Mouse (Mus musculus) midbrain, embryonic 15.5 days (tissue): Measurements from ENCODE around the gene Dok4. TPM values are rescaled to one million over a fixed set of nuclear protein-coding genes. Genes with fewer than 3 reads are reported as not detected.
A peak's percentile ranks its signal among the peaks of the same experiment; 100 is the strongest.

Source experiments
- ATAC-seq: fragments of 200-750 bp; cut with Nextera tagmentation; replicated peaks from 2 replicates; pipeline ENCODE4 v1.8.0; 2017; ENCODE audit warnings: moderate TSS enrichment
- H3K27ac ChIP-seq: fragments of 300-500 bp; sonication (generic); 2 replicates; pipeline ENCODE4 v1.5.1; 2015; ENCODE audit warnings: mild to moderate bottlenecking, inconsistent platforms
- H3K27me3 ChIP-seq: fragments of 300-500 bp; sonication (generic); replicated peaks from 2 replicates; pipeline ENCODE4 v1.6.1; 2015; ENCODE audit warnings: inconsistent platforms
- H3K36me3 ChIP-seq: fragments of 300-500 bp; sonication (generic); replicated peaks from 2 replicates; pipeline ENCODE4 v1.6.1; 2015; ENCODE audit warnings: inconsistent platforms
- H3K4me1 ChIP-seq: fragments of 300-500 bp; sonication (generic); 2 replicates; pipeline ENCODE4 v1.6.1; 2015; ENCODE audit warnings: inconsistent platforms
- H3K4me2 ChIP-seq: fragments of 300-500 bp; sonication (generic); 2 replicates; pipeline ENCODE4 v1.6.1; 2015; ENCODE audit warnings: inconsistent platforms, mild to moderate bottlenecking, moderate library complexity
- H3K4me3 ChIP-seq: fragments of 300-500 bp; sonication (generic); 2 replicates; pipeline ENCODE4 v1.5.1; 2015; ENCODE audit warnings: mild to moderate bottlenecking, inconsistent platforms
- H3K9ac ChIP-seq: fragments of 300-500 bp; sonication (generic); 2 replicates; pipeline ENCODE4 v1.6.1; 2015; ENCODE audit warnings: mild to moderate bottlenecking, inconsistent platforms
- H3K9me3 ChIP-seq: fragments of 300-500 bp; sonication (generic); 2 replicates; pipeline ENCODE4 v1.6.1; 2016; ENCODE audit warnings: inconsistent platforms
- WGBS: fragments of 180-500 bp; shearing (Covaris S2); methylation state at CpG from one replicate; pipeline ENCODE4 v1.1.7; 2015; ENCODE audit warnings: mixed read lengths; 5-methylcytosine and 5-hydroxymethylcytosine counted together
- polyA plus RNA-seq: library from polyadenylated mRNA; unstranded; fragments of >200 nt; fragmentation: Nextera tagmentation; extraction: Ambion mirVana; gene quantifications from 2 replicates; pipeline ENCODE4 v1.2.1, GENCODE M21; 2015

Dok4 gene
- polyA plus RNA-seq = 92.9 and 99.7 TPM in 2 replicates

- Histone ChIP-seq H3K36me3 (no peaks in the 10 kb centered on the region), H3K9ac (peak within 1 kb of the TSS; percentile 50), H3K4me1 (peaks cover 29% of the 10 kb centered on the region), H3K9me3 (no peaks in the 10 kb centered on the region), H3K4me2 (peak within 1 kb of the TSS; percentile 94), H3K27me3 (peaks cover 21% of the 10 kb centered on the region), H3K27ac (no peak within 1 kb of the TSS), H3K4me3 (peak within 1 kb of the TSS; percentile 52)
- ATAC-seq = peak; percentile 34; the same call in 1 of the 2 replicates
- WGBS = under 1% methylated on average over 32 of the region's 37 CpGs
These were observed at the start of gene Dok4 for GRCm38 (mm10) chr8:94876197-94876730. Gene Dok4, minus strand, starts transcription at chr8:94876330.

GRCm38 (mm10) chr8:94923405-94923804, 47.3 kb upstream of the Dok4 start, which contains the start of gene Adgrg5:
Gene Adgrg5, plus strand, starts transcription at chr8:94923694.
- WGBS = 45% methylated on average over 7 of the region's 8 CpGs
- no peak for ATAC-seq

GRCm38 (mm10) chr8:94922602-94923001, 46.5 kb upstream of the Dok4 start:
- no peak for ATAC-seq

More at GRCm38 (mm10) chr8:94923405-94923804, 47.3 kb upstream of the Dok4 start, which contains the start of gene Adgrg5:
- Histone ChIP-seq H3K9me3 (no peaks in the 10 kb centered on the region), H3K4me2 (no peak within 1 kb of the TSS), H3K4me1 (no peaks in the 10 kb centered on the region), H3K9ac (no peak within 1 kb of the TSS), H3K27me3 (peaks cover 11% of the 10 kb centered on the region), H3K4me3 (no peak within 1 kb of the TSS), H3K36me3 (no peaks in the 10 kb centered on the region), H3K27ac (no peak within 1 kb of the TSS)

GRCm38 (mm10) chr8:94922176-94922575, 46.0 kb upstream of the Dok4 start:
- Histone ChIP-seq H3K27me3 (peaks cover 23% of the 10 kb centered on the region), H3K4me3 (no peak overlapping the region), H3K4me2 (no peak overlapping the region), H3K27ac (no peak overlapping the region), H3K9ac (no peak overlapping the region), H3K36me3 (no peaks in the 10 kb centered on the region), H3K9me3 (no peaks in the 10 kb centered on the region), H3K4me1 (peaks cover 10% of the 10 kb centered on the region)
- WGBS = 69% methylated on average over 6 of the region's 6 CpGs
- no peak for ATAC-seq

More at GRCm38 (mm10) chr8:94922602-94923001, 46.5 kb upstream of the Dok4 start:
- H3K4me2 ChIP-seq = no peak overlapping the region
- H3K27me3 ChIP-seq = peaks cover 19% of the 10 kb centered on the region
- peaks cover 6% of the 10 kb centered on the region for H3K4me1 ChIP-seq
- H3K9me3 ChIP-seq = no peaks in the 10 kb centered on the region
- no peak overlapping the region for H3K27ac ChIP-seq
- H3K36me3 ChIP-seq = no peaks in the 10 kb centered on the region
- no peak overlapping the region for H3K4me3 ChIP-seq
- 38% methylated on average over 8 of the region's 8 CpGs for WGBS
- no peak overlapping the region for H3K9ac ChIP-seq

GRCm38 (mm10) chr8:94919256-94919655, 43.1 kb upstream of the Dok4 start:
- Histone ChIP-seq H3K4me1 (peaks cover 24% of the 10 kb centered on the region), H3K9me3 (no peaks in the 10 kb centered on the region), H3K9ac (no peak overlapping the region), H3K4me2 (no peak overlapping the region), H3K27ac (no peak overlapping the region), H3K27me3 (peaks cover 41% of the 10 kb centered on the region), H3K4me3 (no peak overlapping the region), H3K36me3 (no peaks in the 10 kb centered on the region)
- ATAC-seq = no peak

DNA sequence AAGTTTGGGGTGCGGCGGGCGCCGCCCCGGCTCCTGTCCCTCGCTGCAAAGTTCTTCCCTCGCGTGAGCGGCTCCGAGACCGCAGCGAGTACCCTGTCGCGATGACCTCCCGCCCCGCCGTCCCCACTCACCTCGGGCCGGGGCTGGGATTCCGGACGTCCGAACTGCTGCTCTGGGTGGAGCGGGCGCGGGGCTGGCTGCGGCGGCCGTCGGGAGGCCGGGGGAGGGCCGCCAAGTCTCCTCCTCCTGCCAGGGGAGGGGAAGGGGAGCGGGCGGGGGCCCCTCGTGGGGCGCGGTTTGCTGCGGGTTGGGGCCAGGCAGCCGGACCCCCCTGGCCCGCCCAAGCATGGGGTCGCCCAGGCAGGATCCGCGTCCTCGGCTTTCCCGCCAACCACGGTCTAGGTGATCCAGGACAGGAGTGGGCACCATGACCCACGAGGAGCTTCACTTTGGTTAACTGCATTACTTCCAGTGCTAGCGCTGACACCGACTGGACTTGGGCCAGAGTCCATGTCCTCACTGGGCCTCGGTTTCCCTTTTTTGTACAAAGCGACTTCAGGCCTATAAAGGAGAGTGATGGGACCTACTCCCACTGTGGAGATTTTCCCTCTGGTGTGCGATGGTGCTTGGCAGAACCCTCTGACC, 41.8 kb upstream of the Dok4 start, which contains the start of gene Ccdc102a:
Ccdc102a (minus strand) TSS at position 248 of the 645 bp plus-strand sequence.
- Histone ChIP-seq H3K9me3 (no peaks in the 10 kb centered on the region), H3K4me3 (peak within 1 kb of the TSS; percentile 51), H3K9ac (peak within 1 kb of the TSS; percentile 16), H3K4me1 (peaks cover 29% of the 10 kb centered on the region), H3K36me3 (no peaks in the 10 kb centered on the region), H3K27me3 (peaks cover 52% of the 10 kb centered on the region), H3K27ac (peak within 1 kb of the TSS; percentile 34; the same call in 1 of the 2 replicates), H3K4me2 (peak within 1 kb of the TSS; percentile 90)
- 3% methylated on average over 49 of the region's 51 CpGs for WGBS
- peak; percentile 28 for ATAC-seq

DNA sequence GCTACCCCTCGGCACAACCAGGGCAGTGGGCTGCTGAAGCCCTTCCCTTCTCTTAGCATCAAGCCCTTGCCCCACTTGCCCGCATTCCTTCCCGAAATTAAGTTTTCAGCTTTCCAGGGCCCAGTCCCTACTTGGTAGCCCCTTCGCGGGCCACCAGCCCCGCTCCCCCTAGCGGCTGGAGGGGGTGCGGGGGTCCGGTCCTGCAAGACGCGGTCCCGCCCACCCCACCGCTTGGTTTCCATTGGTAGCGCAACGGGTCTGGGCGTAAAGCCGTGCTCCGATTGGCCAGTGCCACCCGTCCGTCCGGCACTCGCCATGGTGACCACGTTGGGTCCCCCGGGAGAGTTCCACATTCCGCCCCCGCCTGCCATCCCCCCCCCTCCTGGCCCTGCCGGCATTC, 41.2 kb upstream of the Dok4 start:
- Histone ChIP-seq H3K27ac (peak overlapping the region; percentile 34; the same call in 1 of the 2 replicates), H3K9me3 (no peaks in the 10 kb centered on the region), H3K36me3 (no peaks in the 10 kb centered on the region), H3K4me1 (peaks cover 32% of the 10 kb centered on the region), H3K4me3 (peak overlapping the region; percentile 51), H3K27me3 (peaks cover 58% of the 10 kb centered on the region), H3K9ac (peak overlapping the region; percentile 16), H3K4me2 (peak overlapping the region; percentile 90)
- ATAC-seq = peak; percentile 90
- WGBS = under 1% methylated on average over 24 of the region's 27 CpGs

- Histone ChIP-seq H3K4me2 (peak overlapping the region; percentile 90), H3K9me3 (no peaks in the 10 kb centered on the region), H3K27me3 (peaks cover 60% of the 10 kb centered on the region), H3K27ac (no peak overlapping the region), H3K36me3 (no peaks in the 10 kb centered on the region), H3K4me3 (peak overlapping the region; percentile 51), H3K9ac (peak overlapping the region; percentile 11; the same call in 1 of the 2 replicates), H3K4me1 (peaks cover 32% of the 10 kb centered on the region)
- WGBS = 4% methylated on average over 10 of the region's 10 CpGs
- peak; percentile 1; the same call in 1 of the 2 replicates for ATAC-seq
These were observed 40.8 kb upstream of the Dok4 start for GRCm38 (mm10) chr8:94916960-94917324.

DNA sequence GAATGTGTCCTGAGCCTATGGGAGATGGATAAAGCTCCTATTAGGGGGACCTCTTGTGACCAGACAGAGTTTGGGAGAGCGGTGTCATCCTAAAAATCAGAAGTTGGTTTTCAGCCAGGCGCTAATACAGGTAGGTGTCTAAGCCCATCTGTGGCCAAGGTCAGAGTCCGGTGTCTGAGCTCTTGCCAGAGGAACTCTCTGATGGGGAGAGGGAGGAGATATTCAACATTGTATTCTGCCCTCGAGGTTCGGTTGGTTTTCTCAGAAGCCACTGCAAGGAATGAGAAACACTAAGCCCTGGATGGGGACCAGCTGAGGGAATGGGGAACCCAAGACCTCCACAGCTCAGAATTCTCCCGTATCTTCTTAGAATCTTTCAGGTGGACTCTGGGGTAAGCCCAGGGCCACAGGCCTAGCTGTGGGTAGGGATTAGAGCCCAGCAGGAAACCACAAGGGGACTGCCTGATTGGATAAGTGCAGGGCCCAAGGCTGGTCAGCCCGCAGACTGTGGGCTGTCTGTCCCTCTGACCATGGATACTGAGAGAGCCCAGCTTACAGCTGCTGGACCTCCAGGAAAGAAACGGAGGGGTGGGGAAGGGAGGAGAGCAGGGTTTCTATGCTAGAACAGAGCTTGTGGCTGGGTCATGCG, 40.3 kb upstream of the Dok4 start:
- Histone ChIP-seq H3K27me3 (peaks cover 60% of the 10 kb centered on the region), H3K27ac (no peak overlapping the region), H3K36me3 (no peaks in the 10 kb centered on the region), H3K9me3 (no peaks in the 10 kb centered on the region), H3K4me1 (peaks cover 32% of the 10 kb centered on the region), H3K4me2 (peak overlapping the region; percentile 90), H3K9ac (no peak overlapping the region), H3K4me3 (peak overlapping the region; percentile 51; the same call in 1 of the 2 replicates)
- whole genome bisulfite sequencing = 42% methylated on average over 9 of the region's 9 CpGs
- ATAC-seq = no peak

DNA sequence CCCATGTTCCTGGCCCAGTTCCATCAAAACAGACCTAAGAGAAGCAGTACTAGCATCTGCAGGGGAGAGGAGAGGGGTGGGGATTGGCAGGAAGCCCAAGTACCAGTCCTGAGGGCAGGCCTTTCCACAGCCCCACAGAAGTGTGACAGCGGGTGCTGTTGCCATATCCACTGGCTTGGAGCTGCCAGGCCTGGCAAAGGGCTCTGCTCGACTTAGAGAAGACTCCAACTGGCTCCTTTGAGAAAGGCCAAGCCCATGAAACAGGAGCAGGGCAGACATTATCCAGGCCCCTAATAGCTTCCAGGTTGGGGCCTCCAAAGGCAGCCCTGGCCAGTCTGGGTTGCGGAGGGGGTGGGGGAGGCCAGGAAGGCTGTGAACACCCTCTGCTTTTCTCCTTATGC, 38.6 kb upstream of the Dok4 start:
- Histone ChIP-seq H3K4me2 (no peak overlapping the region), H3K4me3 (no peak overlapping the region), H3K9ac (no peak overlapping the region), H3K9me3 (no peaks in the 10 kb centered on the region), H3K27ac (no peak overlapping the region), H3K36me3 (no peaks in the 10 kb centered on the region), H3K27me3 (peaks cover 60% of the 10 kb centered on the region), H3K4me1 (peaks cover 32% of the 10 kb centered on the region)
- WGBS = 62% methylated on average over 3 of the region's 3 CpGs
- no peak for ATAC-seq

DNA sequence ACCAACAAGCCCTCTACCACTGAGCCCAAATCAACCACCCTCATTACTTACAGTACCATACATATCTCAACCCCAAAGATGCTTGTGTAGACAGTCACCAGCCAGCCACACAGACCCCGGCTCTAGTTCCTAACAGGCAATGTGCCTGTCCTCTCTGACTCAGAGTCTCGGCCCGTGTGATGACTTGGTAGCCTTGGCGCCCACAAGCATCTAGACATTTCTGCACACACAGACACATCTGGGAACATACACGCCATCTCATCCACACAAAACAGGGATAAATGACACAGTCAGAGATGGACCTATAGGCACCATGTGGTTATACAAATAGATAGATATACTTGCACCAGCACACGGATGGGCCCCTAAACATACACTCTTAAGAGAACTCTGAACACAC, 38.1 kb upstream of the Dok4 start:
- 90% methylated on average over 6 of the region's 6 CpGs for WGBS
- no peak overlapping the region for H3K4me3 ChIP-seq
- no peak for ATAC-seq
- no peaks in the 10 kb centered on the region for H3K9me3 ChIP-seq
- peaks cover 57% of the 10 kb centered on the region for H3K27me3 ChIP-seq
- H3K4me2 ChIP-seq = no peak overlapping the region
- no peak overlapping the region for H3K9ac ChIP-seq
- H3K36me3 ChIP-seq = no peaks in the 10 kb centered on the region
- no peak overlapping the region for H3K27ac ChIP-seq
- H3K4me1 ChIP-seq = peaks cover 32% of the 10 kb centered on the region

DNA sequence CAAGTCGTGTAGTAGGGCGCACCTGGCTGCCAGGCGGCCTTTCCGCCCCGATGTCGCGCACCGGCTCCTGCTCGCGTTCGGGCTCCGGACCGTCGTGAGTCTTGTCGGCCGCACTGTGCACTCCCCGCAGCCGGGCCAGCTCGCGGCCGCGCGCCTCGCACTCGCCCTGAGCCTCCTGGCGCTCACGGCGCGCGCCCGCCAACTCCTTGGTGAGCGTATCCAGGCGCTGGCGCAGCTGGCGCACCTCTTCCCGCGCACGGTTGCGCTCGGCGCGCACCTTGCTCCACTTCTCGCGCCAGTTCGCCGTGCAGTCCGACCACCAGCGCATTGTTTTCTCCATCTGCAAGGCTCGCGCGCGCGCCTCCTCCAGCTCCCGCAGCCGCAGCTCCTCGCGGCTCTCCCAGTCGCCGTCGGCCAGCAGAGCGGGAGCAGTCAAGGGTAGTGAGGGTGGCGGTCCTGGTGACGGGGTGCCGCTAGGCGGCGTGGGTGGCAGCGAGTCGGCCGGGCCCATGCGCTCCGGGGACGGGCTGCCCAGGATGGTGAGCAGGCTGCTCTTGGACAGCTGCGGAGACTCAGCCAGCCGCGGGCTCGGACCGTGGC, 37.0 kb upstream of the Dok4 start:
- H3K9me3 ChIP-seq = no peaks in the 10 kb centered on the region
- peaks cover 47% of the 10 kb centered on the region for H3K27me3 ChIP-seq
- H3K4me3 ChIP-seq = peak overlapping the region; percentile 44
- H3K36me3 ChIP-seq = no peaks in the 10 kb centered on the region
- ATAC-seq = peak; percentile 57
- 5% methylated on average over 77 of the region's 77 CpGs for WGBS
- H3K27ac ChIP-seq = no peak overlapping the region
- peak overlapping the region; percentile 25 for H3K9ac ChIP-seq
- peak overlapping the region; percentile 72 for H3K4me2 ChIP-seq
- peaks cover 31% of the 10 kb centered on the region for H3K4me1 ChIP-seq
